Mouse (Mus musculus) neural tube, embryonic 14.5 days (tissue): ENCODE data around the gene Lipn. TPM values are rescaled to one million over a fixed set of nuclear protein-coding genes. Genes with fewer than 3 reads are reported as not detected.

Experiments
- ATAC-seq: fragments of 200-750 bp; cut with Nextera tagmentation; 2 replicates; pipeline ENCODE4 v1.8.0; 2017; ENCODE audit warnings: low read depth, mild to moderate bottlenecking, moderate TSS enrichment, moderate library complexity
- H3K27ac ChIP-seq: fragments of 300-500 bp; sonication (generic); 2 replicates; pipeline ENCODE4 v1.5.1; 2014; ENCODE audit warnings: low read depth, mild to moderate bottlenecking, control low read depth, low read length, moderate library complexity, mixed read lengths
- H3K27me3 ChIP-seq: fragments of 300-500 bp; sonication (generic); 2 replicates; pipeline ENCODE4 v1.6.1; 2014; ENCODE audit warnings: low read length; ENCODE audit not compliant: control insufficient read depth, insufficient read depth
- H3K36me3 ChIP-seq: fragments of 300-500 bp; sonication (generic); 2 replicates; pipeline ENCODE4 v1.6.1; 2014; ENCODE audit warnings: low read length, mixed read lengths; ENCODE audit not compliant: control insufficient read depth, insufficient read depth
- H3K4me1 ChIP-seq: fragments of 300-500 bp; sonication (generic); 2 replicates; pipeline ENCODE4 v1.6.1; 2014; ENCODE audit warnings: low read length; ENCODE audit not compliant: control insufficient read depth, insufficient read depth
- H3K4me2 ChIP-seq: fragments of 300-500 bp; sonication (generic); 2 replicates; pipeline ENCODE4 v1.6.1; 2014; ENCODE audit warnings: mild to moderate bottlenecking, low read depth, low read length, control low read depth
- H3K4me3 ChIP-seq: fragments of 300-500 bp; sonication (generic); 2 replicates; pipeline ENCODE4 v1.5.1; 2014; ENCODE audit warnings: low read depth, low read length, control low read depth, mixed read lengths
- H3K9ac ChIP-seq: fragments of 300-500 bp; sonication (generic); replicated peaks from 2 replicates; pipeline ENCODE4 v1.6.1; 2014; ENCODE audit warnings: low read depth, mild to moderate bottlenecking, control low read depth, low read length, mixed read lengths
- H3K9me3 ChIP-seq: fragments of 300-500 bp; sonication (generic); 2 replicates; pipeline ENCODE4 v1.6.1; 2016; ENCODE audit warnings: low read length; ENCODE audit not compliant: control insufficient read depth
- WGBS: fragments of 180-500 bp; shearing (Covaris S2); extraction: QIAGEN DNeasy Blood & Tissue Kit; methylation state at CpG from one replicate; pipeline ENCODE4 v1.1.7; 2014; 5-methylcytosine and 5-hydroxymethylcytosine counted together
- polyA plus RNA-seq: library from polyadenylated mRNA; unstranded; fragments of >200 nt; fragmentation: Nextera tagmentation; extraction: Ambion mirVana; gene quantifications from 2 replicates; pipeline ENCODE4 v1.2.1, GENCODE M21; 2014

The Lipn gene
- polyA plus RNA-seq, result not detected in 2 replicates

DNA sequence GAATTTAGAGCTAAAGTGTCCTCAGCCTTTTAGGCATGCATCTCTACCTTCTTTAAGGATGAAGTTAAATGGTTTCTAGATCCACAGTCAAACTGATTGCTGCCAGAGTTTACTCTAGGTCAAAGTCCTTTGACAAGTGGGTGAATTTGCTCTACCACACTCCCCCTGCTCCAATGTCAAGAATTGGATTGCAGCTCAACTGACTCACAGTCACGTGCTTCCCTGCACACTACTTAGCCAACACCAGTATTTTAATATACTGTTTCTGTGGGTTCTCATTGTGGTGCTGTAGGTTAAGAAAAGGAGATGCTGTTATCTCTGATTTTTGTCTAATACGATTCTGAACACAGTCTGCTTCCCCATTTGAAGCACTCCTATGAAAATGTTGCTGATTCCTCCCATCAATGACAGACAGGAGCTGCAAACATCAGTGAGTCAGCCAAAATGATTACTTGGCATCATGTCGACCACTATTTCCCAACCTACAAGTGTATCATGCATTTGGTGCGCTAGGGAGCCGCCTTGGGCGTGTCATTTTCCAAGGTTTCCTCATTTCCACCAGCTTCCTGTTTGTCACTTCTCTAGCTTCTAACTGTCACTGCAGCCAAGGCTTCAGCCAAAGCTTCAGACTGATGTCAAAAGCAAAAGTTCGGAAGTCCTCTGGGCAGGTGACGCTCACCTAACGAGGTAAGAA is at the start of gene Lipn:
TSS of gene Lipn (plus strand) at position 580 of the 694 bp plus-strand sequence.
- H3K4me2 ChIP-seq, result no peak within 1 kb of the TSS
- no peaks in the 10 kb centered on the region for H3K9me3 ChIP-seq
- H3K4me3 ChIP-seq, result no peak within 1 kb of the TSS
- H3K9ac ChIP-seq, result no peak within 1 kb of the TSS
- H3K27me3 ChIP-seq, result no peaks in the 10 kb centered on the region
- WGBS, result 93% methylated on average over 9 of the region's 9 CpGs
- no peak for ATAC-seq
- H3K4me1 ChIP-seq, result no peaks in the 10 kb centered on the region
- no peaks in the 10 kb centered on the region for H3K36me3 ChIP-seq
- H3K27ac ChIP-seq, result no peak within 1 kb of the TSS

DNA sequence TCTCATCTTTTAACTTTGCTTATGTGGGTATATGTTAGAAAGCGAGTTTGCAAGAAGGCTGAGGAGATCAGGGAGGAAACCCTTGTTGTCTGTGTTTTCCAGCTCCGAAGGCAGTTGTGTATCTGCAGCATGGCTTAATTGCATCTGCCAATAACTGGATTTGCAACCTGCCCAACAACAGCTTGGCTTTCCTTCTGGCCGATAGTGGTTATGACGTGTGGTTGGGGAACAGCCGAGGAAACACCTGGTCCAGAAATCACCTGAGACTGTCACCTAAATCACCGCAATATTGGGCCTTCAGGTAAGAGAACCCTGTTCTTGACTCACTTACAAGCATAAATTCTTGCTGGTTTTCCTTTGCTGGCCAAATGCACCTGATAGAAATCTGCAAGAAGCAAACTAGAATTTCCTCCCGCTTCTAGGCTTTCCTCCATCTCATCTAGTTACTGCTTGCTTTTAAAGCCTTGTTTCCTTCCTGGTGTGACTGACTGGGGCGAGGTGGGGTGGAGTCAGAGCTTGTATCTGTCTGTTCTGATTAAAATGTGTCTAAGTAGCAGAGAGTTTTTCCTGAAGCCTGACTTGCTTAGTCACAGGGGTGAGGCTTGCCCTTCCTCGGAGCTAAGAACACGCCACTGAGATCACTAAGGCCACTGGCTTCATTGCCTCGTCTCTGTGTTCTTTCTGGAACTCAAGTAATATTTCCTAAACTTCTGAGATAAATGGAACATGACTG is 45.6 kb upstream of the Lipn start:
- Histone ChIP-seq H3K36me3 (no peaks in the 10 kb centered on the region), H3K27me3 (no peaks in the 10 kb centered on the region), H3K4me1 (no peaks in the 10 kb centered on the region), H3K4me3 (no peak overlapping the region), H3K9me3 (no peaks in the 10 kb centered on the region), H3K4me2 (no peak overlapping the region), H3K9ac (no peak overlapping the region), H3K27ac (no peak overlapping the region)
- WGBS, result 90% methylated on average over 11 of the region's 11 CpGs
- ATAC-seq, result no peak

DNA sequence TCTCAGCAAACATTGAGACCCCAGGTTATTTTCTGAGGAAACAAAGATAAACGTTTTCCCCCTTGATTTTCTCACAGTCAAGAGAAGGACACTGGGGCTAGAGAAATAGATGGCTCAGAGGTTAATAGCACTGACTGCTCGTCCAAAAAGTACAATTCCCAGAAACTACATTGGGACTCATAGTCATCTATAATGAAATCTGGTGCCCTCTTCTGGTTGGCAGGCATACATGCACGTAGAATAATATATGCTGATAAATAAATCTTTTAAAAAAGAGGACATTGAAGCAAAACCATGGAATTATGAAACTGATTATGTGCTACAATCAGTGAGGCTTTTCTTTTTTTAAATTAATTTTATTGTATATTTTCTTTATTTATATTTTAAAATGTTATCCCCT is 44.4 kb upstream of the Lipn start:
- ATAC-seq, result no peak
- WGBS, result 45% methylated on average over 3 of the region's 3 CpGs

DNA sequence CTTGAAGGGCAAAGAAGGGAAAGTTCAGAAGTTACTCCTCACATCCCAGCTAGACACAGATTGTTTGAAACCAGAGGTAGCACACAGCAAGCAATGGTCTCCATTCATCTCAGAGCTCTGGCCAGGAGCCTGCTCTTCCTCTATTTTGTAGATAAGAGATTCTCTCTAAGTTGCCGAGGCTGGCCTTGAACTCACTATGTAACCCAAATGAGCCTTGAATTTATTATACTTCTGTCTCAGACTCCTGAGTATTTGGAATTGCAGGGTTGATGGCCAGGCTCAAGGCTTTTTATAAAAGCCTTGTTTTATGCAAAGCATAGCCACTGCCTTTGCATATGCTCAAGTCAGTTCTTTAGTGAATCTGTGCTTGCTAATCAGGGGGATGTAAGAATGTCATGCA is 27.4 kb upstream of the Lipn start:
- no peaks in the 10 kb centered on the region for H3K4me1 ChIP-seq
- no peak for ATAC-seq
- H3K9me3 ChIP-seq, result no peaks in the 10 kb centered on the region
- H3K9ac ChIP-seq, result no peak overlapping the region
- 92% methylated on average over 1 of the region's 1 CpGs for WGBS
- H3K36me3 ChIP-seq, result no peaks in the 10 kb centered on the region
- H3K27me3 ChIP-seq, result no peaks in the 10 kb centered on the region
- H3K4me3 ChIP-seq, result no peak overlapping the region
- no peak overlapping the region for H3K27ac ChIP-seq
- no peak overlapping the region for H3K4me2 ChIP-seq

More for the DNA sequence above, 44.4 kb upstream of the Lipn start:
- no peak overlapping the region for H3K4me2 ChIP-seq
- no peaks in the 10 kb centered on the region for H3K4me1 ChIP-seq
- H3K27me3 ChIP-seq, result no peaks in the 10 kb centered on the region
- H3K36me3 ChIP-seq, result no peaks in the 10 kb centered on the region
- H3K4me3 ChIP-seq, result no peak overlapping the region
- no peak overlapping the region for H3K9ac ChIP-seq
- no peaks in the 10 kb centered on the region for H3K9me3 ChIP-seq
- no peak overlapping the region for H3K27ac ChIP-seq

DNA sequence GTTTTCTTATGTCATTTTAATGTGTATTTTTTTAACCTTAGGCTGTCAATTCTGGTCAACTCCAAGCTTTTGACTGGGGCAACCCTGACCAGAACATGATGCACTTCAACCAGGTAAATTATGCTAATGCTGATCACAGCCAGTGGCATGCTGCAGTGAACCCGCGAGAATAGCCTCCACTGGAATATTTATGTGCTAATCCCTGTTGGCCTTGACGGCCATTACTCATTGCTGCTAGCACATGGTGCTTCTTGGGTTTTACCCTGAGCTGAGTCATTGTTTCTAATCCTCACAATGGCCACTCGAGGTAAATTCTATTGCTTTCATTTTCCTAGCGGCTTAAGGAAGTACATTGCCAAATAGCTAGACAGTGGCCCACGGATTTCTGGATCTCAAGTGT is 24.1 kb upstream of the Lipn start:
- no peaks in the 10 kb centered on the region for H3K9me3 ChIP-seq
- H3K4me3 ChIP-seq, result no peak overlapping the region
- 41% methylated on average over 6 of the region's 6 CpGs for WGBS
- no peak overlapping the region for H3K27ac ChIP-seq
- H3K4me1 ChIP-seq, result no peaks in the 10 kb centered on the region
- H3K9ac ChIP-seq, result no peak overlapping the region
- H3K4me2 ChIP-seq, result no peak overlapping the region
- no peaks in the 10 kb centered on the region for H3K36me3 ChIP-seq
- no peaks in the 10 kb centered on the region for H3K27me3 ChIP-seq
- ATAC-seq, result peak; percentile 24

DNA sequence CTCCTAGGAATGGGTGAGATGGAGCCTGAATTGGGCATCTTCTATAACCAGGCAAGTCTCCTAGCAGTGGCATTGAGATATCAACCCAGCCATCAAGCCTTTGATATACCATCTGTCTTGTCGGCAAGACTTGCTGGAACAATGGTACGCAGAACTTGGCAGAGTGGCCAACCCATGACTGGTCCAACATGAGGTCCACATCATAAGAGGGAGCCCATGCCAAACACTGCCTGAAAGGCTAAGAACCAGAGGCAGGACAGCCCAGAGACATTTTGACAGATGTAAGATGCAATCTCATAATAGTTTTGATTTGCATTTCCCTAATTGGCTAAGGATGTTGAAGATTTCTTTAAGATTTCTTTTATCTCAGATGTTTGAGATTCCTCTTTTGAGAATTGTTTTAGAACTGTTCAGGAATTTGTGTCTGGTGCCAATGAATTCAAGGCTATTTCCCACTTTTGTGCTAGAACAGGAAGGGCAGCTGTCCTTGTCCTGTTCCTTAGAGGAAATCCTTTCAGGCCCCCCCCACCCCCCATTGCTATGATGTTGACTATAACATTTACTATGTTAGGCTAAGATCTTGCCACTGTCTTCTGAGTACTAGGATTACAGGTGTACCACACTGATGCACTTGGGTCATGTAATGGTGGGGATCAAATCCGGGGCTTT is 17.7 kb upstream of the Lipn start:
- ATAC-seq, result no peak
- 98% methylated on average over 3 of the region's 3 CpGs for WGBS
- no peaks in the 10 kb centered on the region for H3K4me1 ChIP-seq
- H3K9me3 ChIP-seq, result no peaks in the 10 kb centered on the region
- H3K27ac ChIP-seq, result no peak overlapping the region
- H3K36me3 ChIP-seq, result no peaks in the 10 kb centered on the region
- no peak overlapping the region for H3K4me3 ChIP-seq
- H3K4me2 ChIP-seq, result no peak overlapping the region
- no peaks in the 10 kb centered on the region for H3K27me3 ChIP-seq
- no peak overlapping the region for H3K9ac ChIP-seq

DNA sequence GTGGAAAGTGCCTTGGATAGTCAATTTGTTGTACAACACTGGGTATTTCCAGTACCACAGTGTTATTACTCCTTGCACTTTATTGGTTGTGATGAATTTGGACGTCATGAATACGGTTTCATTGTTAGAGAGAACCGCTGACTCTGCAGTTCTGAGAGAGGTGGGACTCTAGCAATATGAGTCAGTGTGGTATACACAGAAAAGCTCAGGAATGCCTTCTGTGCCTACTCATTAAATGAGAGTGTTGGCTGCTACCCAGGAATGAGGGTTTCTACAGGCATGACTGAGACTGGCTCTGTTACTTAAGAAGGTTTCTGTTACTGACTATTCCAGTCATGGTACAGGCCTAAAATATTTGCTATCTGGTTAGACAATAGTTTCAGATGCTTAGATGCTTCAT is 15.7 kb upstream of the Lipn start:
- Histone ChIP-seq H3K4me1 (no peaks in the 10 kb centered on the region), H3K36me3 (no peaks in the 10 kb centered on the region), H3K9ac (no peak overlapping the region), H3K4me3 (no peak overlapping the region), H3K27ac (no peak overlapping the region), H3K27me3 (no peaks in the 10 kb centered on the region), H3K4me2 (no peak overlapping the region), H3K9me3 (no peaks in the 10 kb centered on the region)
- 87% methylated on average over 3 of the region's 3 CpGs for WGBS
- no peak for ATAC-seq

DNA sequence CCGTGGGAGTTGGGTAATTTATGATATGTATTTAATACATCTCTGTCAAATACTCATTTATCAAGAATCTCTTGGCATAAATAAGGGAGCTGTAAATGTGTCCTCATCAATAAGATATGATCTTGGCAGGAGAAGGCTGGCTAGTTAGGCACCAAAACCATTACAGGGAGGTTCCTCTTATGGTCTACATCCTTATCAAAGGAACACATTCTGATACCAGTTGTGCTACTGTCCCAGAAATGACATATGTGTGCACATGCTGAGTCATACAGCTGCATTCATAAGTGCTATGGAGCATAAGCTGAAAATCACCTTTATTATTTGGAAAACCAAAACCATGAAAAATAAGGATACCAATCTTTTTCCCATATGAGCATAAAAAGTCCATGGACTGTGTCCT is 3.6 kb upstream of the Lipn start:
- no peak overlapping the region for H3K4me2 ChIP-seq
- H3K9me3 ChIP-seq, result no peaks in the 10 kb centered on the region
- no peaks in the 10 kb centered on the region for H3K27me3 ChIP-seq
- 64% methylated on average over 1 of the region's 1 CpGs for WGBS
- no peak overlapping the region for H3K27ac ChIP-seq
- H3K4me3 ChIP-seq, result no peak overlapping the region
- no peak overlapping the region for H3K9ac ChIP-seq
- ATAC-seq, result no peak
- no peaks in the 10 kb centered on the region for H3K4me1 ChIP-seq
- H3K36me3 ChIP-seq, result no peaks in the 10 kb centered on the region

DNA sequence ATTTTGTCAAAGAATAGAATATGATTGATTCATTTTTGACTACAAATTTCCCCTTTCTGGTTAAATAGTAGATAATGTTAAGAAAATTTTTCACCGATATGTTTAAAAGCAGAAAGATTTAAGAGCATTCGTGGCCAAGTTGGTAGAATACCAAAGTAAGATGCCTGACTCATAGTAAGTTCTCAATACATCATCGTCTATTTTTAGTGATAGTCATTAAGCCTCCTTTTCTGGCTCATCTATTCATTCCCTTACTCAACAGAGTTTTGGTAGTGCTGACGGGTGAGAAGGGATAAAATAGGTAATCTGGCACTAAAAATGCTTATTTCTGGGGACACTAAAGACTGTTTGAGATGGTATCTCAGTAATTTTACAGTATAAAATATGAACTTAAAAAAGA is 3.1 kb upstream of the Lipn start:
- Histone ChIP-seq H3K27me3 (no peaks in the 10 kb centered on the region), H3K4me3 (no peak overlapping the region), H3K4me2 (no peak overlapping the region), H3K9me3 (no peaks in the 10 kb centered on the region), H3K4me1 (no peaks in the 10 kb centered on the region), H3K27ac (no peak overlapping the region), H3K36me3 (no peaks in the 10 kb centered on the region), H3K9ac (no peak overlapping the region)
- WGBS, result 90% methylated on average over 4 of the region's 4 CpGs
- no peak for ATAC-seq
